ENCODE assay signal across 8 mouse cellular contexts in the genomic region with DNA sequence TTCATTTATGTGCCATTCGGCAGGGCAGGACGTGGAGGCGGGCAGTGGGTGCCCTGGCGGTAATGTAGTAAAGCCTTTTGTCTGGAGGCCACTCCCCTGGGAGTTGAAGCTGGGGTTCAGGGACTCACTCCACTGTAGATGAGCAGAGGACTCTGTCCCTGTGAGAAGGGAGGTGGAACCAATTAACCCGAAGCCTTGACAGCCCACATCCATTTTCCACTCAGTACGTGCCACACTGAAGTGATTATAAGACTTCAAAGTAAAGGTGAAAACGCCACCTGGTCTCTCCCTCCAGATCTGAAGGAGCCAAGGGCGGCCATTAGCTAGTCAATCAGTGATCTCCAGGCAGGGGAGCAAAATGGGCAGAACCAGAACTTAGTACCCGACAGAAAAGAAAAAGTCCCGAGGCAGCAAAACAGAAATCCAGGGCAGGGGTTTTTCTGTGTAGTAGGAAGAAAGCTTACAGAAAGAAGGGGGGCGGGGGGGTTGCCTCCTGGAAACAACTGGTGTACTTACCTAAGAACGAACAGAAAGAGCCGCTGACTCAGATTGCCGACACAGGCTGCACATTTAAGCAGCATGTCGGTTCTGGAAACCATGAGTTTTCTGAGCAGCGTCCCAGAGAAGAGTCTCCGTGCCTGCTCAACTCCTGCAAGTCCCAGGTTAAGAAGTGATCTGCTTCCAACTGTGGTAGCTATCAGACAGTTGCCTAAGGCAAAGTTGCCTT. TPM values are rescaled to one million over a fixed set of nuclear protein-coding genes. Genes with fewer than 3 reads are reported as not detected.
DNase-seq lines count a peak whose midpoint lies in the region; ATAC-seq lines count a peak whose summit lies in the region.

A gene (minus strand): TSS at position 677 of the 727 bp plus-strand sequence.

- DNase-seq in embryo, embryonic 10 days (ENCODE audit: low spot score), result peak; percentile 23
- no peak for DNase-seq in embryo, embryonic 9.5 days (ENCODE audit: extremely low spot score)
- DNase-seq in gastrocnemius, postnatal 4 days (ENCODE audit: low spot score in 2 of 2), result no peak
- DNase-seq in kidney, adult 11 months, result peak; percentile 78
- DNase-seq in retina, postnatal 1 day, result peak; percentile 30
- no peak for DNase-seq in cerebellum, adult 9-11 months

- H3K4me1 ChIP-seq in brown adipose tissue, adult 24 weeks (ENCODE audit: control insufficient read depth, insufficient read depth, insufficient read length, low read length), result peaks cover 12% of the 10 kb centered on the region; the same call in 1 of the 2 replicates
- peaks cover 39% of the 10 kb centered on the region for H3K4me1 ChIP-seq in liver, embryonic 12.5 days

- peak within 1 kb of the TSS; percentile 23 for H3K4me3 ChIP-seq in brown adipose tissue, adult 24 weeks (ENCODE audit: insufficient read depth, low read depth, low read length)
- H3K4me3 ChIP-seq in liver, embryonic 12.5 days, result peak within 1 kb of the TSS; percentile 97

- WGBS in liver, embryonic 12.5 days (ENCODE audit: insufficient replicate concordance), result 30% methylated on average over 17 of the region's 17 CpGs

- H3K27me3 ChIP-seq in liver, embryonic 12.5 days (replicated peaks), result peaks cover 38% of the 10 kb centered on the region

- H3K9me3 ChIP-seq in liver, embryonic 12.5 days (replicated peaks), result no peaks in the 10 kb centered on the region

- H3K4me2 ChIP-seq in liver, embryonic 12.5 days, result peak within 1 kb of the TSS; percentile 98

- no peak for ATAC-seq in liver, embryonic 12.5 days

- H3K9ac ChIP-seq in liver, embryonic 12.5 days, result peak within 1 kb of the TSS; percentile 99

- no peaks in the 10 kb centered on the region for H3K36me3 ChIP-seq in liver, embryonic 12.5 days

- no peak within 1 kb of the TSS for H3K27ac ChIP-seq in brown adipose tissue, adult 24 weeks (replicated peaks; ENCODE audit: low read depth, low read length)
- no peak within 1 kb of the TSS for H3K27ac ChIP-seq in liver, embryonic 12.5 days

RNA-seq across cellular contexts. Expression of the gene that starts here (rescaled TPM):
- polyA plus RNA-seq in brown adipose tissue, adult 24 weeks (2012; ENCODE audit: insufficient read depth, insufficient read length, missing spikeins), result 14.2 and 24.7 TPM in 2 replicates
- total RNA-seq in gastrocnemius, postnatal 4 days (2021), result 10 to 100 TPM; 28.0 to 28.6 TPM
- 56.5 and 59.7 TPM in 2 replicates for polyA plus RNA-seq in liver, embryonic 12.5 days (2016; fragmentation: Nextera tagmentation; extraction: Ambion mirVana)

Comparison
In these comparisons a context has a peak if more than half of its experiments do, and no peak if none do; other contexts are left out.
1. DNase-seq: peak in embryo, embryonic 10 days (single experiment), kidney, adult 11 months (single experiment) and retina, postnatal 1 day (single experiment); none in embryo, embryonic 9.5 days (single experiment), gastrocnemius, postnatal 4 days (0 of 2) and cerebellum, adult 9-11 months (single experiment).